Mouse (Mus musculus) liver, adult 2 months (tissue): Measurements from ENCODE around the gene Hook2.

Source experiments
- CTCF ChIP-seq: fragments of 200-500 bp; IDR thresholded peaks from 2 replicates; pipeline ENCODE4 v1.5.1; 2011; ENCODE audit warnings: low read depth, low read length, control low read depth
- POLR2A ChIP-seq: fragments of 200-500 bp; IDR thresholded peaks from 2 replicates; pipeline ENCODE4 v1.6.1; 2011; ENCODE audit warnings: low read length, control low read depth; ENCODE audit not compliant: insufficient read depth; ENCODE audit errors: extremely low read depth

- TF ChIP-seq CTCF (no peak), POLR2A (0 out of 2 replicates have a peak, but pooled peaks have one; percentile 11)
Measured at GRCm38 (mm10) chr8:85036718-85037365, 46.4 kb downstream of the Hook2 start, which contains the start of gene Tnpo2.
